Mouse (Mus musculus): ENCODE results near the gene Zbtb1.

GRCm38 (mm10) chr12:76388794-76389193, 18.7 kb downstream of the Zbtb1 start:
- TF ChIP-seq CTCF (IDR thresholded peaks at IDR 0.05; ENCODE audit: borderline replicate concordance, insufficient read depth, low read length), result no peak
- TF ChIP-seq POLR2A (IDR thresholded peaks at IDR 0.05; ENCODE audit: low read depth, low read length), result no peak

Data from embryonic fibroblast, embryonic 13.5 days (primary cell).